Mouse (Mus musculus): Measurements from ENCODE around the gene Fjx1.

GRCm38 (mm10) chr2:102426434-102426833 lies 25.9 kb downstream of the Fjx1 start:
- TF ChIP-seq CTCF (IDR thresholded peaks at IDR 0.05; ENCODE audit: borderline replicate concordance, insufficient read depth, low read depth, low read length) (no peak), POLR2A (IDR thresholded peaks at IDR 0.05; ENCODE audit: borderline replicate concordance, insufficient read depth, low read length) (no peak)
